Mouse (Mus musculus) heart, embryonic 16.5 days (tissue): ENCODE results near the gene Lyg1. TPM values are rescaled to one million over a fixed set of nuclear protein-coding genes. Genes with fewer than 3 reads are reported as not detected.
A peak's percentile ranks its signal among the peaks of the same experiment; 100 is the strongest.

ENCODE experiments used
- ATAC-seq: fragments of 200-750 bp; cut with Nextera tagmentation; replicated peaks from 2 replicates; pipeline ENCODE4 v1.8.0; 2017; ENCODE audit warnings: moderate number of reproducible peaks; ENCODE audit not compliant: insufficient read depth, low FRiP score; ENCODE audit errors: extremely low read depth
- H3K27ac ChIP-seq: fragments of 300-500 bp; sonication (generic); 2 replicates; pipeline ENCODE4 v1.5.1; 2014; ENCODE audit warnings: mild to moderate bottlenecking, low read length, control low read depth, moderate library complexity
- H3K27me3 ChIP-seq: fragments of 300-500 bp; sonication (generic); 2 replicates; pipeline ENCODE4 v1.6.1; 2014; ENCODE audit warnings: low read length, mixed read lengths; ENCODE audit not compliant: control insufficient read depth, insufficient read depth
- H3K36me3 ChIP-seq: fragments of 300-500 bp; sonication (generic); 2 replicates; pipeline ENCODE4 v1.6.1; 2014; ENCODE audit not compliant: control insufficient read depth, insufficient read depth
- H3K4me1 ChIP-seq: fragments of 300-500 bp; sonication (generic); 2 replicates; pipeline ENCODE4 v1.6.1; 2014; ENCODE audit warnings: low read length, mixed read lengths; ENCODE audit not compliant: control insufficient read depth, insufficient read depth
- H3K4me2 ChIP-seq: fragments of 300-500 bp; sonication (generic); 2 replicates; pipeline ENCODE4 v1.6.1; 2014; ENCODE audit warnings: low read depth, mild to moderate bottlenecking, control low read depth, low read length
- H3K4me3 ChIP-seq: fragments of 300-500 bp; sonication (generic); 2 replicates; pipeline ENCODE4 v1.5.1; 2014; ENCODE audit warnings: mild to moderate bottlenecking, control low read depth, low read length
- H3K9ac ChIP-seq: fragments of 300-500 bp; sonication (generic); 2 replicates; pipeline ENCODE4 v1.6.1; 2014; ENCODE audit warnings: low read length, control low read depth
- H3K9me3 ChIP-seq: fragments of 300-500 bp; sonication (generic); replicated peaks from 2 replicates; pipeline ENCODE4 v1.6.1; 2016; ENCODE audit warnings: low read length; ENCODE audit not compliant: control insufficient read depth
- WGBS: fragments of 180-500 bp; shearing (Covaris S2); extraction: QIAGEN DNeasy Blood & Tissue Kit; methylation state at CpG from one replicate; pipeline ENCODE4 v1.1.7; 2014; 5-methylcytosine and 5-hydroxymethylcytosine counted together
- polyA plus RNA-seq: library from polyadenylated mRNA; unstranded; fragments of >200 nt; fragmentation: Nextera tagmentation; extraction: Ambion mirVana; gene quantifications from 2 replicates; pipeline ENCODE4 v1.2.1, GENCODE M21; 2015

Gene Lyg1
- polyA plus RNA-seq, 1 experiment from 2014 or later, result not detected

- 46% methylated on average over 6 of the region's 6 CpGs for WGBS
- Histone ChIP-seq H3K4me1 (no peaks in the 10 kb centered on the region), H3K4me2 (no peak overlapping the region), H3K27ac (no peak overlapping the region), H3K9ac (no peak overlapping the region), H3K4me3 (no peak overlapping the region), H3K36me3 (no peaks in the 10 kb centered on the region), H3K27me3 (no peaks in the 10 kb centered on the region), H3K9me3 (no peaks in the 10 kb centered on the region)
- ATAC-seq, result no peak
Observed at GRCm38 (mm10) chr1:37918096-37918495, 39.5 kb downstream of the Lyg1 start.

GRCm38 (mm10) chr1:37917666-37918065 lies 39.9 kb downstream of the Lyg1 start:
- H3K9me3 ChIP-seq, result no peaks in the 10 kb centered on the region
- no peaks in the 10 kb centered on the region for H3K36me3 ChIP-seq
- no peak for ATAC-seq
- no peak overlapping the region for H3K9ac ChIP-seq
- H3K27ac ChIP-seq, result no peak overlapping the region
- 38% methylated on average over 13 of the region's 13 CpGs for whole genome bisulfite sequencing
- no peaks in the 10 kb centered on the region for H3K4me1 ChIP-seq
- H3K27me3 ChIP-seq, result no peaks in the 10 kb centered on the region
- H3K4me2 ChIP-seq, result no peak overlapping the region
- H3K4me3 ChIP-seq, result no peak overlapping the region

GRCm38 (mm10) chr1:37916393-37916792 lies 41.2 kb downstream of the Lyg1 start, which contains the start of gene Lyg2:
TSS of gene Lyg2 (minus strand) at chr1:37916493.
- Histone ChIP-seq H3K9ac (no peak within 1 kb of the TSS), H3K36me3 (no peaks in the 10 kb centered on the region), H3K4me3 (no peak within 1 kb of the TSS), H3K27ac (no peak within 1 kb of the TSS), H3K4me2 (no peak within 1 kb of the TSS), H3K27me3 (no peaks in the 10 kb centered on the region), H3K9me3 (no peaks in the 10 kb centered on the region), H3K4me1 (no peaks in the 10 kb centered on the region)
- no peak for ATAC-seq
- 63% methylated on average over 5 of the region's 5 CpGs for WGBS

GRCm38 (mm10) chr1:37912751-37913150 lies 44.8 kb downstream of the Lyg1 start:
- ATAC-seq, result no peak
- Histone ChIP-seq H3K4me1 (no peaks in the 10 kb centered on the region), H3K9ac (no peak overlapping the region), H3K27me3 (no peaks in the 10 kb centered on the region), H3K27ac (no peak overlapping the region), H3K9me3 (no peaks in the 10 kb centered on the region), H3K4me3 (no peak overlapping the region), H3K36me3 (no peaks in the 10 kb centered on the region), H3K4me2 (no peak overlapping the region)
- WGBS, result 89% methylated on average over 2 of the region's 2 CpGs

- whole genome bisulfite sequencing, result 27% methylated on average over 6 of the region's 6 CpGs
Observed at GRCm38 (mm10) chr1:37903178-37903577, 54.4 kb downstream of the Lyg1 start.

GRCm38 (mm10) chr1:37900288-37900687 lies 57.3 kb downstream of the Lyg1 start:
- no peaks in the 10 kb centered on the region for H3K27me3 ChIP-seq
- no peak overlapping the region for H3K9ac ChIP-seq
- peaks cover 29% of the 10 kb centered on the region for H3K36me3 ChIP-seq
- H3K9me3 ChIP-seq, result no peaks in the 10 kb centered on the region
- peak; percentile 72; the same call in 1 of the 2 replicates for ATAC-seq
- H3K4me2 ChIP-seq, result peak overlapping the region; percentile 17; the same call in 1 of the 2 replicates
- H3K27ac ChIP-seq, result peak overlapping the region; percentile 35; the same call in 1 of the 2 replicates
- WGBS, result 43% methylated on average over 6 of the region's 6 CpGs
- H3K4me3 ChIP-seq, result no peak overlapping the region
- H3K4me1 ChIP-seq, result peaks cover 5% of the 10 kb centered on the region; the same call in 1 of the 2 replicates

More at GRCm38 (mm10) chr1:37903178-37903577, 54.4 kb downstream of the Lyg1 start:
- no peaks in the 10 kb centered on the region for H3K27me3 ChIP-seq
- no peak overlapping the region for H3K4me2 ChIP-seq
- H3K9ac ChIP-seq, result no peak overlapping the region
- H3K4me3 ChIP-seq, result no peak overlapping the region
- H3K27ac ChIP-seq, result no peak overlapping the region
- peak; percentile 37; the same call in 1 of the 2 replicates for ATAC-seq
- H3K36me3 ChIP-seq, result peaks cover 8% of the 10 kb centered on the region
- H3K9me3 ChIP-seq, result no peaks in the 10 kb centered on the region
- peaks cover 5% of the 10 kb centered on the region; the same call in 1 of the 2 replicates for H3K4me1 ChIP-seq

GRCm38 (mm10) chr1:37899816-37900215 lies 57.7 kb downstream of the Lyg1 start:
- H3K4me1 ChIP-seq, result peaks cover 5% of the 10 kb centered on the region; the same call in 1 of the 2 replicates
- H3K4me3 ChIP-seq, result no peak overlapping the region
- no peaks in the 10 kb centered on the region for H3K27me3 ChIP-seq
- H3K9ac ChIP-seq, result no peak overlapping the region
- H3K27ac ChIP-seq, result peak overlapping the region; percentile 35
- no peaks in the 10 kb centered on the region for H3K9me3 ChIP-seq
- peaks cover 31% of the 10 kb centered on the region for H3K36me3 ChIP-seq
- no peak for ATAC-seq
- WGBS, result 74% methylated on average over 4 of the region's 4 CpGs
- no peak overlapping the region for H3K4me2 ChIP-seq

Other genes with a start within 250 kb of the Lyg1 start
- gene 2010300C02Rik, start 237.7 kb downstream of the Lyg1 start, polyA plus RNA-seq, result 4.5 and 5.2 TPM in 2 replicates
- 4.4 and 4.9 TPM in 2 replicates for gene Tsga10, start 91.3 kb downstream of the Lyg1 start, polyA plus RNA-seq
- gene Lipt1, start 86.0 kb downstream of the Lyg1 start, polyA plus RNA-seq, result 9.8 and 10.6 TPM in 2 replicates
- gene Mitd1, start 67.3 kb downstream of the Lyg1 start, polyA plus RNA-seq, result 11.1 and 13.5 TPM in 2 replicates
- 294 TPM in 2 replicates for gene Mrpl30, start 67.3 kb downstream of the Lyg1 start, polyA plus RNA-seq
- gene Lyg2, start 41.3 kb downstream of the Lyg1 start, polyA plus RNA-seq, result not detected in 2 replicates
- gene Txndc9, start 40.1 kb upstream of the Lyg1 start, polyA plus RNA-seq, result 110 and 113 TPM in 2 replicates
- 15.6 and 16.5 TPM in 2 replicates for gene Eif5b, start 40.3 kb upstream of the Lyg1 start, polyA plus RNA-seq
- 13.6 and 16.3 TPM in 2 replicates for gene Rev1, start 172.0 kb upstream of the Lyg1 start, polyA plus RNA-seq